Mouse (Mus musculus) bone marrow macrophage, adult 2 months (primary cell): ENCODE data around the gene Pspn.

Experiments
- CTCF ChIP-seq: IDR thresholded peaks from 2 replicates; pipeline ENCODE4 v1.5.1; 2012; ENCODE audit warnings: low read depth, mild to moderate bottlenecking, low read length, moderate library complexity
- POLR2A ChIP-seq: IDR thresholded peaks from 2 replicates; pipeline ENCODE4 v1.6.1; 2012; ENCODE audit warnings: mild to moderate bottlenecking, low read depth, low read length, borderline replicate concordance

- TF ChIP-seq CTCF (no peak), POLR2A (no peak)
Measured at GRCm38 (mm10) chr17:57047406-57047805, 47.6 kb upstream of the Pspn start.
